Mouse (Mus musculus) embryonic facial prominence, embryonic 13.5 days (tissue): ENCODE data around the gene Btbd3. TPM values are rescaled to one million over a fixed set of nuclear protein-coding genes. Genes with fewer than 3 reads are reported as not detected.

Experiments
- ATAC-seq: fragments of 200-750 bp; cut with Nextera tagmentation; 2 replicates; pipeline ENCODE4 v1.8.0; 2017; ENCODE audit warnings: low read depth; ENCODE audit not compliant: insufficient number of reproducible peaks, insufficient read depth, low FRiP score, low TSS enrichment
- H3K27ac ChIP-seq: fragments of 300-500 bp; sonication (generic); 2 replicates; pipeline ENCODE4 v1.5.1; 2015; ENCODE audit warnings: moderate library complexity, mild to moderate bottlenecking, inconsistent platforms
- H3K27me3 ChIP-seq: fragments of 300-500 bp; sonication (generic); 2 replicates; pipeline ENCODE4 v1.6.1; 2015; ENCODE audit warnings: mild to moderate bottlenecking, inconsistent platforms
- H3K36me3 ChIP-seq: fragments of 300-500 bp; sonication (generic); 2 replicates; pipeline ENCODE4 v1.6.1; 2015; ENCODE audit warnings: mild to moderate bottlenecking, inconsistent platforms
- H3K4me1 ChIP-seq: fragments of 300-500 bp; sonication (generic); 2 replicates; pipeline ENCODE4 v1.6.1; 2015; ENCODE audit warnings: inconsistent platforms
- H3K4me2 ChIP-seq: fragments of 300-500 bp; sonication (generic); 2 replicates; pipeline ENCODE4 v1.6.1; 2015; ENCODE audit warnings: moderate library complexity, mild to moderate bottlenecking, inconsistent platforms
- H3K4me3 ChIP-seq: fragments of 300-500 bp; sonication (generic); 2 replicates; pipeline ENCODE4 v1.5.1; 2015; ENCODE audit warnings: mild to moderate bottlenecking, inconsistent platforms
- H3K9ac ChIP-seq: fragments of 300-500 bp; sonication (generic); 2 replicates; pipeline ENCODE4 v1.6.1; 2015; ENCODE audit warnings: mild to moderate bottlenecking, inconsistent platforms
- H3K9me3 ChIP-seq: fragments of 300-500 bp; sonication (generic); 2 replicates; pipeline ENCODE4 v1.6.1; 2016; ENCODE audit warnings: inconsistent platforms
- WGBS: fragments of 180-500 bp; shearing (Covaris S2); methylation state at CpG from one replicate; pipeline ENCODE4 v1.1.7; 2015; ENCODE audit warnings: mixed read lengths; 5-methylcytosine and 5-hydroxymethylcytosine counted together
- polyA plus RNA-seq: library from polyadenylated mRNA; unstranded; fragments of >200 nt; fragmentation: Nextera tagmentation; extraction: Ambion mirVana; gene quantifications from 2 replicates; pipeline ENCODE4 v1.2.1, GENCODE M21; 2015

Gene Btbd3
- polyA plus RNA-seq, 1 experiment from 2014 or later: 25.8 TPM

DNA sequence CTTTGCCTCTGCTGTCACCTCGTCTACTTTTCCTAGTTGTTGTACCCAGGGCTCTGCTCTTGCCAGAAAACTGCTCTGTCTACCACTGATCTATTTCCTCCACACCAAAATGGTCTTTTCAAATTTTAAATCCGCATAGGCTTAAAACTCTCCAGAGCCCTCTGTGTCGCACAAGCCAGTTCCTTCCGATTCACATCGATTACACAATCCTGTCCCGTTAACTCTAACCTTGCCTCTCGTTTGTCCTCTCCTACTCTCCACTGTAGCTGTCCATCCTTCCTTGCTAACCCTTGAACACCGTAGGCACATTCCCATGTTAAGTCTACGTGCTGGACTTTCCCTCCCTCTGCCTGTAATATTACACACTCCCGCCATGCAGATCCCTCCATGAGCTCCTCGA, 6.5 kb downstream of the Btbd3 start:
- 81% methylated on average over 11 of the region's 11 CpGs for WGBS

DNA sequence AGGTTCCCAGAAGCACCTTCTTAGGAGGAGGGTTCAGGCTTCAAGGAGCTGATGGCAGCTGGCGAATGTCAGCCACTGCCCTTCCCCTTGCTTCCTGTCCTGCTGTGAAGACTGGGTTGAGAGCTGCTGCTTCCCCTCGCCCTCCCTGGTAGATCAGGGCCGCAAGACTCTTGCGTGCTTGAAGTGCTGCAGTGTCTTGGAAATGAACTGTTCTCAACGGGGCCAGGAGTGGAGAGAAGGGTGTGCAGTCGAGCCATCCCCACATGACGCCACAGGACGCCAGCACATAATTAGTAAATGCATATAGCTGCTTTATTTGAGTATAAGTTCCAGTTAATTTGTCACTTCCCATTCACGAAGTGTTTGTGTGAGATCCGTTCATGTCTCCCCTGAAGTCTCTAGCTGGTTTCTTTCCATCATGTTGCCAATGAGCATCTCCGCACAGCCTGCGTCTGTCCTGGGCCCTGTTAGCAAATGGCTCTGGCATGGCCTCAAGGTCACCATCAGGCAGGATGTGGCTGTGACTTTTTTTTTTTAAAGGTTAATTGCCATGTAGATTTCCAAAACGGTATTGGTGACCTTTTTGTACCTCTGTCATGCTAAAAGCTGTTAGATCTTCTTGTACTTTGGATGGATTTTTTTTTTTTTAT, 9.1 kb downstream of the Btbd3 start:
- Histone ChIP-seq H3K27me3 (no peaks in the 10 kb centered on the region), H3K4me1 (peaks cover 35% of the 10 kb centered on the region), H3K27ac (no peak overlapping the region; the same call in 1 of the 2 replicates), H3K9me3 (no peaks in the 10 kb centered on the region), H3K4me2 (no peak overlapping the region), H3K4me3 (no peak overlapping the region), H3K36me3 (no peaks in the 10 kb centered on the region), H3K9ac (no peak overlapping the region)
- WGBS: 32% methylated on average over 13 of the region's 13 CpGs
- no peak for ATAC-seq

More for the DNA sequence above, 6.5 kb downstream of the Btbd3 start:
- Histone ChIP-seq H3K4me3 (no peak overlapping the region), H3K27ac (no peak overlapping the region), H3K9me3 (no peaks in the 10 kb centered on the region), H3K9ac (no peak overlapping the region), H3K4me1 (peaks cover 42% of the 10 kb centered on the region), H3K4me2 (no peak overlapping the region), H3K27me3 (no peaks in the 10 kb centered on the region), H3K36me3 (no peaks in the 10 kb centered on the region)
- no peak for ATAC-seq

DNA sequence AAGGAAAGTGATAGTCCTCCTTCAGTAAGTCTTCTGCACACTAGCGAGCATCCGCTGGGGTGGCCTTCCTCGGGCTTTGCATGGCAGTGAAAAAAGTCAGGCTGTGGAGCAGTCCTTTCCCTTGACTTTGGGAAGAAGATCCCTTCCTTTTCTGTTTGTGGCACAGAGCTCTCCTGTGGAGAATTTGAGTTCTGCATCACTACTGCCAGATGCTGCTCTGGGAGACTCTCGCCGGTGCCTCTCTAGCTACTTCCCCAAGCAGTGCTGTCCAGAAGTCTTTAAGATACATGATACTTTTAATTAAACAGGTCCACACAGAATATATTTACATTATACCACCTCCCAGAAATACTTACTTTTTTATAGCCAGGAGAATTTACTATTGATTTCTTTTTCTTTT, 10.3 kb downstream of the Btbd3 start:
- H3K9ac ChIP-seq: no peak overlapping the region
- H3K27me3 ChIP-seq: no peaks in the 10 kb centered on the region
- H3K4me3 ChIP-seq: no peak overlapping the region
- ATAC-seq: no peak
- no peaks in the 10 kb centered on the region for H3K36me3 ChIP-seq
- no peaks in the 10 kb centered on the region for H3K9me3 ChIP-seq
- H3K27ac ChIP-seq: peak overlapping the region; percentile 57; the same call in 1 of the 2 replicates
- WGBS: 52% methylated on average over 5 of the region's 5 CpGs
- H3K4me1 ChIP-seq: peaks cover 35% of the 10 kb centered on the region
- H3K4me2 ChIP-seq: no peak overlapping the region

DNA sequence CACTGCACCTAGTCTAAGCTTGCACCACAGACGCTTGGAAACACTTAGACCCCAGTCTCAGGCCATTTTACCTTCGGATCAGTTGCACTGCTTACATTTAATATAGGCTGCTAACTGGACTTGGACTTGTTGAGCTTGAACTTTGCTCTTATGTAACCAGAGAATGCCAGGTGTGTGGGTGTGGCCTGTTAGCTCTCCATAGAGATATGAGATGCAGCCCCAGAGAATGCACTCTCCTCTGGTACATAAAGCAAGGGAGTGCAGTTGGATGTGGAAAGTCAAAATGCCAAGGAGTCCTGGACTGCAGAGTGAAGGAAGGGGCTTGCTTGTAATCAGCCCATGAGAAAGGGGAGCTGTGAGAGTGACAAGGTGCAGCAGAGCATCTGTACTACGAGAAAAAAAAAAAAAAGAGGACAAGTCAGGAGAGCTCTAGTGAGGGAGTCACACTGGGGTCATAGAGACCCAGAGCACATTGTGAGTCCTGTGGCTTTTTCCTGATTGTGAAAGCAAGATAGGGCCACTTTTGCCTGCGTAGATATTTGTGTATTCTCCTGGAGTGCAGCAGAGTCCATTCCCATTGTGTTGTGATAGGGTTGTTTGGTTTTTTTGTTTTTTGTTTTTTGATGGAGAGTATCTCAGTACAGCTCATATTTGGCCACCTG, 11.6 kb downstream of the Btbd3 start:
- Histone ChIP-seq H3K9me3 (no peaks in the 10 kb centered on the region), H3K27me3 (no peaks in the 10 kb centered on the region), H3K4me2 (no peak overlapping the region), H3K4me3 (no peak overlapping the region), H3K36me3 (no peaks in the 10 kb centered on the region), H3K27ac (no peak overlapping the region), H3K9ac (no peak overlapping the region), H3K4me1 (peaks cover 31% of the 10 kb centered on the region)
- ATAC-seq: 0 out of 2 replicates have a peak, but pooled peaks have one; percentile 43
- 46% methylated on average over 4 of the region's 4 CpGs for WGBS

DNA sequence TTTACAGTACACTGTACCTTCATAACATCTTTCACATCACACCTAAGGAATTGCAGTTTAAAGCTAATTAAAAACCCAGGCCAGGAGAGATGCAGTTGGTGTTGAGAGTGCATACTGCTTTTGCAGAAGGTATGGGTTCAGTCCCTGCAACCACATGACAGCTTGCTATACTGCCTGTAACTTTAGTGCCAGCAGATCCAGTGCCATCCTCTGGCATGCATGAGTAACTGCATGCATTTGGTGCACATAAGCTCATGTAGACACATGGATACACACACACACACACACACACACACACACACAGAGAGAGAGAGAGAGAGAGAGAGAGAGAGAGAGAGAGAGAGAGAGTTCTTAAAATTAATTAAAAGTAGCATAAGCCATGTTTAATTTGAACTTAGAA, 13.0 kb downstream of the Btbd3 start:
- Histone ChIP-seq H3K36me3 (no peaks in the 10 kb centered on the region), H3K9ac (no peak overlapping the region), H3K9me3 (no peaks in the 10 kb centered on the region), H3K4me2 (no peak overlapping the region), H3K4me3 (no peak overlapping the region), H3K27ac (no peak overlapping the region), H3K4me1 (peaks cover 40% of the 10 kb centered on the region), H3K27me3 (no peaks in the 10 kb centered on the region)
- no peak for ATAC-seq

DNA sequence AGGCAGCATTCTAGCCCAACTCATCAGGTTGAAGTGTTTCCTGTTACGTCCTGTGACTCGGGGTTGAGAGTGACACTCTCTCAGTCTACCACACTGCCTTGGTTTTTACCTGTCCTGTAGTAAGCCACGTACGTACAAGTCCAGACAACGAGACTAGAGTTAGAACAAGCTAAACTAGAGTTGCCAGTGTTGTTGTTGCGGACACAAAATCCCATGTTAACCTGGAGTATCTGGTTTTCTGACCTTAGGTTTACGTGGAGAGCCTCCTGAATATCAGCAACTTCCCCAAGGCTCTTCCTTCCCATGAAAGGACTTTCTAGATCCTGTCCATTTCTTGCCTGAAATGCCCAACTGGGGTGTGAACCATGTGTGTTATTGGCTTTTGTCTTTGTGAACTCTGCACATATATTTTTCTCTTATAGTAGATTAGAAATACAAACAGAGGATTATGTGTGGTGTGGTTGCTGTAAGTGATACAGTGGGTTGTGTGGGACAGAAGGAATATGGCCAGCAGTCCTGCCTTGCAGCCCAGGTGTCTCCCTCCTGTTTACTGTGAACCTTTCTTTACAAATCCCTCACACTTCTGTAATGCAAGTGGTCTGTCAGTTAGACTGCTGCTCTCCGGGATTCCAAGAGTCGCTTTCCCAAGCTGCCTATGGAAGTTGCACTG, 17.2 kb downstream of the Btbd3 start:
- ATAC-seq: no peak
- no peak overlapping the region for H3K4me2 ChIP-seq
- no peaks in the 10 kb centered on the region for H3K9me3 ChIP-seq
- H3K9ac ChIP-seq: no peak overlapping the region
- H3K4me1 ChIP-seq: peaks cover 46% of the 10 kb centered on the region
- no peaks in the 10 kb centered on the region for H3K27me3 ChIP-seq
- H3K36me3 ChIP-seq: no peaks in the 10 kb centered on the region
- 86% methylated on average over 9 of the region's 9 CpGs for WGBS
- no peak overlapping the region for H3K4me3 ChIP-seq
- H3K27ac ChIP-seq: no peak overlapping the region

DNA sequence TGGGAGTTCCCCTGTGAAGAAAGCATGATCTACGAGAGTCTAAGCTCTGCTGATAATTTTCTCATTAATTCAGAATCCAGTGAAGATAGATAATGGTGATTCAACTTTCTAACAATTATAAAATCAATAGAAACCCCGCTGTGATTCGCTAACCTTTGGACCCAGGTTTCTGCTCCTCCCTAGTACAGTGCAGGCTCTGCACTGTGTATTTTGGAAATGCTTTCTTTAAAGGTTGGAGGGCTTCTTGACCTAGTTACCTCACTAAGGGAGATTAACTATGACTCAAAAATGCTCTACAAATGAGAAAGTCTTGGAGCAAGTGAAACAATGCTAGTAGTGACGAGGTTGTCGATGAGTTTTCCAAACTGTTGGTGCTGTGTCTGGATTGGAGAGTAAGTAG, 17.7 kb downstream of the Btbd3 start:
- no peak overlapping the region for H3K27ac ChIP-seq
- H3K9me3 ChIP-seq: no peaks in the 10 kb centered on the region
- H3K4me2 ChIP-seq: no peak overlapping the region
- 85% methylated on average over 5 of the region's 5 CpGs for WGBS
- H3K9ac ChIP-seq: no peak overlapping the region
- peaks cover 52% of the 10 kb centered on the region for H3K4me1 ChIP-seq
- H3K27me3 ChIP-seq: no peaks in the 10 kb centered on the region
- ATAC-seq: no peak
- H3K36me3 ChIP-seq: no peaks in the 10 kb centered on the region
- no peak overlapping the region for H3K4me3 ChIP-seq

DNA sequence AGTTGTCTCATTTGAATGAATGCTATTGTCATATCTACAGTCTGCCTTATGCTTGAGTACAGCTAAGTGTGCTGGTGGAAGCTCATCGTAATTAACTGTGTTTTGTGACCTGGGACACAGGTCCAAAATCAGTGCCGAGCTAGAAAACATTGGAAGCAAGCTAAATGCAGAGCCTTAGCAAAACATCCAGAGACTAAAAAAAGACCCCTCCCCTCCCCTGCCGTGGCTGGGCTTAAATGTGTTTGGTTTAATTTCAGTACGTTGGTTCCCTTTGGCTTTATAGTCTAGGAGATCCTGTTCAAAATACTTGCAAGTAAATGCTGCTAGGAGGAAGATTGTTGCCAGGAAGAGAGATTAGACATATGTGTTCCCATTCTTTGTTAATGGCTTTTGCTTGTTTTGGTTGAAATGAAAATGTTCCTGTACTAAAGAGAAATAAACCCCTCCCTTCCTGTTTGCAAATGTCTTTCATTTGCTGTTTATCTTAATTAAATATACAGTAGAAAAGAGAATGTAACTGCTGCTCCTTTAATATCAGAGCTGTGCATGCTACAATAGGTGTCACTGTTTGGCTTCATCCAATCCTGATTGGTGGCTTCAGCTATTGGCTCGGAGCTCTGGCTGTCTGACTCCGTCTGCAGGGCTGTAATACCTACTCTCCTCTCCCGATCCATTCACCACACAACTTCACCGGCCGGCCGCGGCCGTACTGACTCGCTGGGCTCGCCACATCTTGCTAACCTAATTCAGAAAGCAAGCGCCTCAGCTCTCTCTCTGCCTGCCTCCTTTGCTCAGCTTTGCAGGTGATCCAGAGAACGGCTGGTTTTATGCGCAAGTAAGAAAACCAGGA, 21.7 kb downstream of the Btbd3 start:
- Histone ChIP-seq H3K9me3 (no peaks in the 10 kb centered on the region), H3K27ac (peak overlapping the region; percentile 82), H3K4me1 (peaks cover 69% of the 10 kb centered on the region), H3K9ac (peak overlapping the region; percentile 69), H3K36me3 (peaks cover 9% of the 10 kb centered on the region; the same call in 1 of the 2 replicates), H3K4me2 (peak overlapping the region; percentile 60), H3K27me3 (no peaks in the 10 kb centered on the region), H3K4me3 (peak overlapping the region; percentile 44)
- ATAC-seq: peak; percentile 77
- WGBS: 11% methylated on average over 17 of the region's 17 CpGs

DNA sequence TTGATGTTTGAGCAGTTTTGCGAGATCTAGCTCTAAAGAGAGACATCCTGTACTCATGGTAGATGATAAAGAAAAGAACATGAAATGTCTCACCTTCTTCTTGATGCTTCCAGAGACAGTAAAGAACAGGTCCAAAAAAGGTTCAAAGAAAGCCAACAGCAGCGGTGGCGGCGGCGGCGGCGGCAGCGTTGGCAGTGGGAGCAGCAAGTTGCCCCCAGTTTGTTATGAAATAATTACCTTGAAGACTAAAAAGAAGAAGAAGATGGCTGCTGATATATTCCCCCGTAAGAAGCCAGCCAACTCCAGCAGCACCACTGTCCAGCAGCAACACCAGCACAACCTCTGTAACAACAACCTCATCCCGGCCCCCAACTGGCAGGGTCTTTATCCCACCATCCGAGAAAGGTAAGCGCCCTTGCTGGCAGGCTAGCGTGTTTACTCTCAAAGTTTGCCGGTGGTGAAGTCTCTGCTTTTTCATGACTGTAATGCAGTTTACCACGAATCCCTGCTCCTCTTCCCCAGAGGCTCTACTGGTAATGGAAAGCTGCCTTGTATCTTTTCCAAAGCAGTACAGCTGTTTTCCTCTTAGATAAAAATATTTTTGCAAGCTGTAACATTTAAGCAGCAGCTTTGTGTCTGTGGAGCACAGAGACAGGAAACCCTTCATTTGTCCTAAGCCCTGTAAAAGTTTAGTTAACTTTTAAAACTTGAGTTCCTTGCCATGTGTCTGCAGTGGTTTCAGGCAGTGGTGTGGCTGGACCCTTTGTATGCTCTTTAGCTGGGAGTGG, 22.7 kb downstream of the Btbd3 start:
- H3K27ac ChIP-seq: peak overlapping the region; percentile 82
- H3K4me3 ChIP-seq: peak overlapping the region; percentile 44
- peak overlapping the region; percentile 69 for H3K9ac ChIP-seq
- no peaks in the 10 kb centered on the region for H3K27me3 ChIP-seq
- H3K4me2 ChIP-seq: peak overlapping the region; percentile 60
- peaks cover 61% of the 10 kb centered on the region for H3K4me1 ChIP-seq
- ATAC-seq: no peak
- H3K36me3 ChIP-seq: peaks cover 18% of the 10 kb centered on the region
- H3K9me3 ChIP-seq: no peaks in the 10 kb centered on the region
- WGBS: 51% methylated on average over 15 of the region's 15 CpGs

DNA sequence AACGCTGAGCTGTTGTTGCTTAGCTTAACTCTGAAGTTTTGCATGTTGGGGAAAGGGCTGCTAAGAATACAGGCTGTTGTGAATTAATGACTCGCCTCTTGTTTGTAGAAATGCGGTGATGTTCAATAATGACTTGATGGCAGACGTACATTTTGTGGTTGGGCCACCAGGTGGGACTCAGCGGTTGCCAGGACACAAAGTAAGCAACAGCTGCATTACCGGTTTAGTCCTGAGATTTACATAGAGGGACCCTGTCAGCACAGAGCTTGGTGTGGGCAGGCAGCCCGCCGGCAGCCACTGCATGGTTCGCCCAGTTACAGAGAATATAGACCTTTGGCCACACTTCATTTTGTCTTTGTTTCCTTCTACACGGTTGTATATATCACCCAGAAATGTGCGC, 23.3 kb downstream of the Btbd3 start:
- Histone ChIP-seq H3K9ac (peak overlapping the region; percentile 69), H3K4me2 (peak overlapping the region; percentile 60), H3K9me3 (no peaks in the 10 kb centered on the region), H3K27me3 (no peaks in the 10 kb centered on the region), H3K4me1 (peaks cover 59% of the 10 kb centered on the region), H3K36me3 (peaks cover 23% of the 10 kb centered on the region), H3K4me3 (peak overlapping the region; percentile 44), H3K27ac (peak overlapping the region; percentile 82)
- 36% methylated on average over 11 of the region's 11 CpGs for WGBS
- 0 out of 2 replicates have a peak, but pooled peaks have one; percentile 28 for ATAC-seq
